Mouse (Mus musculus): ENCODE measurements around the gene Dynlt1c. TPM values are rescaled to one million over a fixed set of nuclear protein-coding genes. Genes with fewer than 3 reads are reported as not detected.
"Not testable (repeated sequence)": the region's sequence is repeated elsewhere in the genome, so short reads cannot be mapped to it uniquely, and the experiment has no call there.

The Dynlt1c gene
- polyA plus RNA-seq, 1 experiment from 2014 or later, result 60.2 TPM

GRCm38 (mm10) chr17:6595776-6596497, 5.5 kb upstream of the Dynlt1c start:
- H3K9ac ChIP-seq; H3K27me3 ChIP-seq; H3K4me3 ChIP-seq; H3K9me3 ChIP-seq; ATAC-seq (ENCODE audit: insufficient number of reproducible peaks, insufficient read depth, low FRiP score, low TSS enrichment, low read depth); H3K4me1 ChIP-seq; H3K27ac ChIP-seq; H3K4me2 ChIP-seq; H3K36me3 ChIP-seq: not testable (repeated sequence)
- 46% methylated on average over 10 of the region's 15 CpGs for WGBS

DNA sequence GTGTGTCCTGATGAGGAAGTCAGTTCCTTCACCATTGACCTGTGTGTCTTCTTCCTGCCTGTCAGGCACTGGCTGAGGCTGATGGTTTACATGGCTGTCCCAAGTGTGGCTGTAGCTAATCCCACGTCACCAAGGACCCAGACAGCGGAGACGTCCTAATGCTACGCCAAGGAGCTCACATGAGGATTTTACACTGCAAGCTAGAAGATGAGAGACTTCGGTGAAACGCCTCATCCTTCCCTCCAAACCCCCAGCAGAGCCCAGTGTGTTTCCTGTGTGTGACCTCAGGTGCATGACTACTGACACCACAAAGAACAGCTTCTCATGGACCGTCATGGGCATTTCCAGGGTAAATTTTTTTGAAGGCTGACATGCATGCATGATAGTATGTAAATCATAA, 3.1 kb upstream of the Dynlt1c start:
- not testable (repeated sequence) for ATAC-seq (ENCODE audit: insufficient number of reproducible peaks, insufficient read depth, low FRiP score, low TSS enrichment, low read depth); H3K4me1 ChIP-seq
- WGBS, result 86% methylated on average over 7 of the region's 7 CpGs

DNA sequence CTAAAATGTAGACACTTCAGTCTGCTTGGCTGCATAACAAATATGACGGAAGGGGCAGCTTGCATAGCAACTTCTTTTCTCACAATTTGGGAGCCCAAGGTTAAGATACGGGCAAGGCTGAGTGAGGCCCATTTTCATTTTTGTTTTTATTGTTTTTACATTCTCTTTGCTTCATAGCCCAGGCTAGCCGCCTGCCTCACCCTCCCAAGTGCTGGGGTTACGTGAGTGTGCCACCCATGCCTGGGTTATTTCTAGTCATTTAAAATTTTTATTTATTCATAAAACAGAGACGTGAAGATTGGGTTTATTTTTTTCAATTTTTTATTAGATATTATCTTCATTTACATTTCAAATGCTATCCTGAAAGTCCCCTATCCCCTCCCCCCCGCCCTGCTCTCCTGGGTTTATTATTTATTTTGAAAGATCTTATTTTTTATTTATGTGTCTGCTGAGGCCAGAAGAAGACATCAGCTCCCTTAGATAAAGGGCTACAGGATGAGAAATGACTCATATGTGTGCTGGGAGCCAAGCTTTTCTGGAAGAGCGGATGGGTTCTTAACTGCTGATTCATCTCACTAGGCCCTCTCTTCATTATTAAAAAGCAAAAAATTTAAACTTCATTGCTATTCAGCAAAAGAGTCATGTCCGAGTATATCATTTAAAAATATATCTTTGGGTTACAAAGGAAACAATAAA, 1.1 kb upstream of the Dynlt1c start:
- ATAC-seq (ENCODE audit: insufficient number of reproducible peaks, insufficient read depth, low FRiP score, low TSS enrichment, low read depth); H3K4me2 ChIP-seq; H3K4me3 ChIP-seq; H3K4me1 ChIP-seq; H3K27me3 ChIP-seq; H3K9me3 ChIP-seq; H3K27ac ChIP-seq; H3K9ac ChIP-seq; H3K36me3 ChIP-seq: not testable (repeated sequence)
- 88% methylated on average over 6 of the region's 8 CpGs for WGBS

More for the DNA sequence above, 3.1 kb upstream of the Dynlt1c start:
- H3K4me2 ChIP-seq, H3K27ac ChIP-seq, H3K27me3 ChIP-seq, H3K36me3 ChIP-seq, H3K4me3 ChIP-seq, H3K9ac ChIP-seq, H3K9me3 ChIP-seq: not testable (repeated sequence)

DNA sequence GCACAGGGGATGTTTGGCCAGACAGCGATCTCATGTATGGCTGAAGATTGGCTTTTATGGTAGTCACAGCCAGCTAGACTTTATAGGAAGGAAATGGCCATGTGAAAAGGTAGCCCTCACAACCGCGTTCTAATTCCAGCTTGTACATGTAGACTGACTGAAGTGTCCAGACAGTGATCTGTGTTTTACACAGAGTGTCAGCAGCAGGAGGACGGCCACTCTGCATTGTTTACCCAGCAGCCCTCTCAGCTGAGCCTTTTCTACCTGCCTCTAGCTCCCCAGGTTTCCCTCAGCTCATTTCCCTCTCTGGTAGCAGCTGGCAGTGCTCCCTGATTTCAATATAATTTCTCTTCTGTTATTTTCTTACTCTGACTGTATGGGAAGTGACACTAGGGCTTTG, 734 bp downstream of the Dynlt1c start:
- ATAC-seq (ENCODE audit: insufficient number of reproducible peaks, insufficient read depth, low FRiP score, low TSS enrichment, low read depth); H3K36me3 ChIP-seq; H3K9me3 ChIP-seq; H3K27me3 ChIP-seq; H3K9ac ChIP-seq; H3K4me1 ChIP-seq; H3K27ac ChIP-seq: not testable (repeated sequence)
- Histone ChIP-seq H3K4me2 (peak overlapping the region; percentile 41; the same call in 1 of the 2 replicates), H3K4me3 (peak overlapping the region; percentile 19; the same call in 1 of the 2 replicates)
- WGBS, result 16% methylated on average over 3 of the region's 4 CpGs

GRCm38 (mm10) chr17:6605347-6605746, 3.9 kb downstream of the Dynlt1c start:
- not testable (repeated sequence) for H3K4me2 ChIP-seq; H3K4me1 ChIP-seq; H3K4me3 ChIP-seq; H3K36me3 ChIP-seq; H3K9me3 ChIP-seq; H3K27me3 ChIP-seq; H3K27ac ChIP-seq; ATAC-seq (ENCODE audit: insufficient number of reproducible peaks, insufficient read depth, low FRiP score, low TSS enrichment, low read depth); H3K9ac ChIP-seq
- WGBS, result 66% methylated on average over 1 of the region's 1 CpGs

DNA sequence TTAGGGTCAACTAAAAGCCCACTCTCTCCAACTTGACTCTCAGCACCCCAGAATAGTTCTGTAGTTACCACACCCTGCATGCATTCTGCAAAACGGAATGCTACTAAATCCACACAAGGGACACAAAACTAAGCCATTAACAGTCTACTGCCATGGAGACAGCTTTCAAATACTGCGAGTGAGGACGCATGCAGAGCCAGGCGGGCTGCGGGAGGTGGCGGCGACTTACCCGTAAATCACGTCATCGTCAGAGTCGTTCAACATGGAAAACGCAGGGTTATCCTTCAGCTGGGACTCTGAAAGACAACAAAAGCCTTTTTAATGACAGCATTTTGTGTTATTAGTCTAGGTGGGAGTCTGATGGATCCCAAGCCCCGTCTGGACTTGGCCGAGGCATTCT, 12.1 kb downstream of the Dynlt1c start:
- H3K36me3 ChIP-seq; H3K27me3 ChIP-seq; ATAC-seq (ENCODE audit: insufficient number of reproducible peaks, insufficient read depth, low FRiP score, low TSS enrichment, low read depth); H3K4me1 ChIP-seq; H3K27ac ChIP-seq; H3K4me3 ChIP-seq; H3K4me2 ChIP-seq; H3K9ac ChIP-seq; H3K9me3 ChIP-seq: not testable (repeated sequence)
- WGBS, result 92% methylated on average over 11 of the region's 14 CpGs

- not testable (repeated sequence) for H3K27ac ChIP-seq; ATAC-seq (ENCODE audit: insufficient number of reproducible peaks, insufficient read depth, low FRiP score, low TSS enrichment, low read depth)
- 90% methylated on average over 3 of the region's 9 CpGs for WGBS
These were observed 12.8 kb downstream of the Dynlt1c start for GRCm38 (mm10) chr17:6614316-6614715.

DNA sequence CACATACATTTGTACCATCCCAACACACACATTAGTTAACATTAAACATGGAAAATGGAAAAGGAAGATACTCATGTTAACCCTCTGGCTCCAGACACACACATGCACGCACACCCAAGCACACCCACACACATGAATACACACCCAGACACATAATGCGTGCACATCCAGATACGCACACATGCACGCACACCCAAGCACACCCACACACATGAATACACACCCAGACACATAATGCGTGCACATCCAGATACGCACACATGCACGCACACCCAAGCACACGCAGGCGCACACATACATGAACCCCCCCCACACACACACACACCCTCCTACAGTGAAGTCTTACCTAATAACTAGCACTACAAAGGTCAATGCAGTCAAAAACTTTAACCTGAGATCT, 15.3 kb downstream of the Dynlt1c start:
- ATAC-seq (ENCODE audit: insufficient number of reproducible peaks, insufficient read depth, low FRiP score, low TSS enrichment, low read depth); H3K4me3 ChIP-seq; H3K9me3 ChIP-seq; H3K27ac ChIP-seq; H3K4me1 ChIP-seq; H3K36me3 ChIP-seq; H3K4me2 ChIP-seq; H3K27me3 ChIP-seq; H3K9ac ChIP-seq: not testable (repeated sequence)
- WGBS, result 97% methylated on average over 9 of the region's 9 CpGs

More at GRCm38 (mm10) chr17:6614316-6614715, 12.8 kb downstream of the Dynlt1c start:
- H3K4me1 ChIP-seq, H3K9me3 ChIP-seq, H3K27me3 ChIP-seq, H3K4me2 ChIP-seq, H3K9ac ChIP-seq, H3K4me3 ChIP-seq, H3K36me3 ChIP-seq: not testable (repeated sequence)

DNA sequence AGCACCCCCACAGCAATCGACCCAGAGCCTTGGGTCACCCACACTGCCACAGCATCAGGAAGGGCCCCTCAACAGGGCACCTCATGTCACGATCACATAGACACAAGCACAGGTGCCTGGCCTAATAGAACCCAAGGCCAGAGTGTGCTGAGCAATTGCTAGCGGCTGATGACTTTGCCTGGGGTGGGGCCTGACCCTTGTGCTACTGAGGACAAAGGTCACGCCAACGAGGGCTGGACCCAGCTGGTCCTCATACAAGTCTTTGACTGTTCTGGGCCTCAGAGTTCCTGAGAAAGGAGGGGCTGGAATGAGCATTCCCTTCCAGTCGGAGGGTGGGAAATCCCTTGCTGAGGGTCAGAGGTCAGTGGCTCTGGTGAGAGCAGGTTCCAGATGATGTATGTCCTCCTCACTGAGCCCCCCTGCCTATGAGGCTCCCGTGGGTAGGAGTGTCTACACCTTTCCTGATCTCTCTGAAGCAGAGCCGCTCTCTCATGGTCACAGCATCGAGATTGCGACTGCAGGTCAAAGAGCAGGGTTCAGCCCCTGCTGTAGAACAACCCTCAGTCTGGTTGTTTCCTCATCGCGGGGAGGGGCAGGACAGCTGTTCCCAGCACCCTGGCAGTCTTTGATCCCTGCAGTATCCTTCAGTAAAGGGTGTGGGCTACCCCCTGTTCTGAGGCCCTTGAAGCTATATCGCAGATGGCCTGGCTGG, 16.4 kb downstream of the Dynlt1c start:
- 46% methylated on average over 8 of the region's 13 CpGs for WGBS

DNA sequence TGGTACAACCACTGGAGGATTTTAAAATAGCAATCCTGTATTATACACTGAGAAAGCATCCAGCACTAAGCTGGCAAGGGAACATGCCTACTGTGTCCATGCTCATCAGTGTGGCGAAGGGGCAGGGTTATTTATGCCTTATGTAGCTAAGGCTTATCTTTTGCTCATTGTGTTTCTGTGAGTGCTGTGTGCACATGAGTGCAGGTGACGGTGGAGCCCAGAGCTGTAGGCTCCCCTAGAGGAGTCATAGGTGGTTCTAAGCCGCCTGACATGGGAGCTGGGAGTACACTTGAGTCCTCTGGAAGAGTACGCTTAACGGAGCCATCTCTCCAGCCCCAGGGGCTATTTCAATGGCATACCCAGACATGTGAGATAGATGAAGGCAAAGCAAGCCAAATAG, 17.8 kb downstream of the Dynlt1c start:
- not testable (repeated sequence) for ATAC-seq (ENCODE audit: insufficient number of reproducible peaks, insufficient read depth, low FRiP score, low TSS enrichment, low read depth); H3K9me3 ChIP-seq; H3K27me3 ChIP-seq; H3K36me3 ChIP-seq; H3K9ac ChIP-seq; H3K4me2 ChIP-seq; H3K27ac ChIP-seq; H3K4me1 ChIP-seq; H3K4me3 ChIP-seq
- WGBS, result 72% methylated on average over 5 of the region's 5 CpGs

More for the DNA sequence above, 16.4 kb downstream of the Dynlt1c start:
- H3K4me1 ChIP-seq; H3K27me3 ChIP-seq; H3K9me3 ChIP-seq; H3K4me2 ChIP-seq; ATAC-seq (ENCODE audit: insufficient number of reproducible peaks, insufficient read depth, low FRiP score, low TSS enrichment, low read depth); H3K9ac ChIP-seq; H3K36me3 ChIP-seq; H3K4me3 ChIP-seq; H3K27ac ChIP-seq: not testable (repeated sequence)

- not testable (repeated sequence) for H3K27ac ChIP-seq; H3K4me2 ChIP-seq; H3K9ac ChIP-seq; H3K9me3 ChIP-seq; H3K36me3 ChIP-seq; ATAC-seq (ENCODE audit: insufficient number of reproducible peaks, insufficient read depth, low FRiP score, low TSS enrichment, low read depth); H3K4me1 ChIP-seq; H3K27me3 ChIP-seq; H3K4me3 ChIP-seq
- WGBS, result 59% methylated on average over 5 of the region's 6 CpGs
These were observed 18.6 kb downstream of the Dynlt1c start for GRCm38 (mm10) chr17:6620035-6620434.
